Mouse (Mus musculus) embryonic facial prominence, embryonic 12.5 days (tissue): Measurements from ENCODE around the gene Zfp358. TPM values are rescaled to one million over a fixed set of nuclear protein-coding genes. Genes with fewer than 3 reads are reported as not detected.

ENCODE experiments used
- ATAC-seq: fragments of 200-750 bp; cut with Nextera tagmentation; 2 replicates; pipeline ENCODE4 v1.8.0; 2017; ENCODE audit not compliant: insufficient number of reproducible peaks, insufficient read depth, low FRiP score, low TSS enrichment
- H3K27ac ChIP-seq: fragments of 300-500 bp; sonication (generic); 2 replicates; pipeline ENCODE4 v1.5.1; 2016; ENCODE audit warnings: mild to moderate bottlenecking
- H3K27me3 ChIP-seq: fragments of 300-500 bp; sonication (generic); 2 replicates; pipeline ENCODE4 v1.6.1; 2016; ENCODE audit warnings: mild to moderate bottlenecking, moderate library complexity
- H3K36me3 ChIP-seq: fragments of 300-500 bp; sonication (generic); 2 replicates; pipeline ENCODE4 v1.6.1; 2016; ENCODE audit warnings: mild to moderate bottlenecking
- H3K4me1 ChIP-seq: fragments of 300-500 bp; sonication (generic); 2 replicates; pipeline ENCODE4 v1.6.1; 2016
- H3K4me2 ChIP-seq: fragments of 300-500 bp; sonication (generic); replicated peaks from 2 replicates; pipeline ENCODE4 v1.6.1; 2016; ENCODE audit warnings: mild to moderate bottlenecking, moderate library complexity
- H3K4me3 ChIP-seq: fragments of 300-500 bp; sonication (generic); 2 replicates; pipeline ENCODE4 v1.5.1; 2016; ENCODE audit warnings: mild to moderate bottlenecking
- H3K9ac ChIP-seq: fragments of 300-500 bp; sonication (generic); 2 replicates; pipeline ENCODE4 v1.6.1; 2016; ENCODE audit warnings: mild to moderate bottlenecking, moderate library complexity
- H3K9me3 ChIP-seq: fragments of 300-500 bp; sonication (generic); 2 replicates; pipeline ENCODE4 v1.6.1; 2016; ENCODE audit warnings: mild to moderate bottlenecking, moderate library complexity
- WGBS: fragments of 180-500 bp; shearing (Covaris S2); methylation state at CpG from one replicate; pipeline ENCODE4 v1.1.7; 2016; 5-methylcytosine and 5-hydroxymethylcytosine counted together
- polyA plus RNA-seq: library from polyadenylated mRNA; unstranded; fragments of >200 nt; fragmentation: Nextera tagmentation; extraction: Ambion mirVana; gene quantifications from 2 replicates; pipeline ENCODE4 v1.2.1, GENCODE M21; 2016

The Zfp358 gene
- polyA plus RNA-seq, 1 experiment from 2014 or later: 66.4 TPM

GRCm38 (mm10) chr8:3475715-3476429 lies 17.1 kb upstream of the Zfp358 start:
- H3K4me3 ChIP-seq: peak overlapping the region; percentile 26
- no peaks in the 10 kb centered on the region for H3K36me3 ChIP-seq
- H3K4me1 ChIP-seq: 0 out of 2 replicates have a peak, but pooled peaks cover 5% of the 10 kb centered on the region
- WGBS: 17% methylated on average over 37 of the region's 37 CpGs
- no peak for ATAC-seq
- no peaks in the 10 kb centered on the region for H3K9me3 ChIP-seq
- no peak overlapping the region for H3K9ac ChIP-seq
- H3K27ac ChIP-seq: no peak overlapping the region
- H3K4me2 ChIP-seq: peak overlapping the region; percentile 52
- peaks cover 21% of the 10 kb centered on the region; the same call in 1 of the 2 replicates for H3K27me3 ChIP-seq

GRCm38 (mm10) chr8:3480221-3480785 lies 12.6 kb upstream of the Zfp358 start:
- H3K9ac ChIP-seq: no peak overlapping the region
- H3K4me3 ChIP-seq: no peak overlapping the region
- H3K27ac ChIP-seq: no peak overlapping the region
- H3K9me3 ChIP-seq: no peaks in the 10 kb centered on the region
- peaks cover 20% of the 10 kb centered on the region; the same call in 1 of the 2 replicates for H3K27me3 ChIP-seq
- H3K36me3 ChIP-seq: no peaks in the 10 kb centered on the region
- no peak for ATAC-seq
- H3K4me2 ChIP-seq: no peak overlapping the region
- 0 out of 2 replicates have a peak, but pooled peaks cover 5% of the 10 kb centered on the region for H3K4me1 ChIP-seq
- 69% methylated on average over 4 of the region's 4 CpGs for WGBS

GRCm38 (mm10) chr8:3481605-3482004 lies 11.3 kb upstream of the Zfp358 start:
- ATAC-seq: no peak
- H3K36me3 ChIP-seq: no peaks in the 10 kb centered on the region
- no peaks in the 10 kb centered on the region for H3K4me1 ChIP-seq
- peaks cover 8% of the 10 kb centered on the region; the same call in 1 of the 2 replicates for H3K27me3 ChIP-seq
- H3K4me3 ChIP-seq: no peak overlapping the region
- 68% methylated on average over 5 of the region's 5 CpGs for WGBS
- no peak overlapping the region for H3K9ac ChIP-seq
- no peak overlapping the region for H3K4me2 ChIP-seq
- H3K27ac ChIP-seq: no peak overlapping the region
- no peaks in the 10 kb centered on the region for H3K9me3 ChIP-seq

- no peaks in the 10 kb centered on the region for H3K4me1 ChIP-seq
- 0 out of 2 replicates have a peak, but pooled peaks cover 3% of the 10 kb centered on the region for H3K27me3 ChIP-seq
- no peaks in the 10 kb centered on the region for H3K9me3 ChIP-seq
- H3K4me2 ChIP-seq: no peak overlapping the region
- no peak overlapping the region for H3K4me3 ChIP-seq
- ATAC-seq: no peak
- 85% methylated on average over 22 of the region's 22 CpGs for WGBS
- no peak overlapping the region for H3K9ac ChIP-seq
- no peaks in the 10 kb centered on the region for H3K36me3 ChIP-seq
- H3K27ac ChIP-seq: no peak overlapping the region
Measured at GRCm38 (mm10) chr8:3482240-3482740, 10.6 kb upstream of the Zfp358 start.

GRCm38 (mm10) chr8:3483546-3483945 lies 9.4 kb upstream of the Zfp358 start:
- Histone ChIP-seq H3K27me3 (no peaks in the 10 kb centered on the region), H3K9ac (no peak overlapping the region), H3K27ac (no peak overlapping the region), H3K4me2 (no peak overlapping the region), H3K4me1 (no peaks in the 10 kb centered on the region), H3K36me3 (no peaks in the 10 kb centered on the region), H3K9me3 (no peaks in the 10 kb centered on the region), H3K4me3 (no peak overlapping the region)
- WGBS: 89% methylated on average over 7 of the region's 7 CpGs
- no peak for ATAC-seq

GRCm38 (mm10) chr8:3485192-3485591 lies 7.7 kb upstream of the Zfp358 start:
- no peak overlapping the region for H3K4me2 ChIP-seq
- no peaks in the 10 kb centered on the region for H3K36me3 ChIP-seq
- no peak for ATAC-seq
- no peaks in the 10 kb centered on the region for H3K4me1 ChIP-seq
- no peak overlapping the region for H3K9ac ChIP-seq
- H3K27me3 ChIP-seq: no peaks in the 10 kb centered on the region
- H3K9me3 ChIP-seq: no peaks in the 10 kb centered on the region
- H3K4me3 ChIP-seq: no peak overlapping the region
- 21% methylated on average over 5 of the region's 5 CpGs for WGBS
- H3K27ac ChIP-seq: no peak overlapping the region

- Histone ChIP-seq H3K27me3 (no peaks in the 10 kb centered on the region), H3K9me3 (peaks cover 19% of the 10 kb centered on the region), H3K36me3 (peaks cover 35% of the 10 kb centered on the region), H3K9ac (peak overlapping the region; percentile 95), H3K4me2 (peak overlapping the region; percentile 53), H3K4me1 (0 out of 2 replicates have a peak, but pooled peaks cover 6% of the 10 kb centered on the region), H3K4me3 (peak overlapping the region; percentile 87), H3K27ac (peak overlapping the region; percentile 93)
- 40% methylated on average over 6 of the region's 6 CpGs for WGBS
- ATAC-seq: no peak
Measured at GRCm38 (mm10) chr8:3493845-3494208, 889 bp downstream of the Zfp358 start.

- 95% methylated on average over 44 of the region's 44 CpGs for WGBS
- no peak overlapping the region for H3K27ac ChIP-seq
Measured at GRCm38 (mm10) chr8:3495578-3496427, 2.9 kb downstream of the Zfp358 start.

GRCm38 (mm10) chr8:3496428-3496748 lies 3.5 kb downstream of the Zfp358 start:
- Histone ChIP-seq H3K27ac (no peak overlapping the region), H3K4me2 (no peak overlapping the region), H3K27me3 (no peaks in the 10 kb centered on the region), H3K9ac (no peak overlapping the region), H3K4me3 (no peak overlapping the region), H3K9me3 (peaks cover 19% of the 10 kb centered on the region), H3K36me3 (peaks cover 35% of the 10 kb centered on the region), H3K4me1 (peaks cover 11% of the 10 kb centered on the region)
- 94% methylated on average over 15 of the region's 15 CpGs for WGBS
- no peak for ATAC-seq

More at GRCm38 (mm10) chr8:3495578-3496427, 2.9 kb downstream of the Zfp358 start:
- Histone ChIP-seq H3K36me3 (peaks cover 35% of the 10 kb centered on the region), H3K4me2 (no peak overlapping the region), H3K27me3 (no peaks in the 10 kb centered on the region), H3K9ac (no peak overlapping the region), H3K4me1 (0 out of 2 replicates have a peak, but pooled peaks cover 6% of the 10 kb centered on the region), H3K4me3 (no peak overlapping the region), H3K9me3 (peaks cover 19% of the 10 kb centered on the region)
- no peak for ATAC-seq

- Histone ChIP-seq H3K9me3 (peaks cover 19% of the 10 kb centered on the region), H3K36me3 (peaks cover 35% of the 10 kb centered on the region), H3K4me2 (no peak overlapping the region), H3K27me3 (no peaks in the 10 kb centered on the region), H3K4me1 (peaks cover 17% of the 10 kb centered on the region), H3K4me3 (no peak overlapping the region), H3K27ac (no peak overlapping the region), H3K9ac (no peak overlapping the region)
- 89% methylated on average over 3 of the region's 3 CpGs for WGBS
- ATAC-seq: no peak
Measured at GRCm38 (mm10) chr8:3498583-3498982, 5.6 kb downstream of the Zfp358 start.

- Histone ChIP-seq H3K4me1 (peaks cover 11% of the 10 kb centered on the region), H3K4me2 (peak overlapping the region; percentile 66), H3K27ac (peak overlapping the region; percentile 94), H3K27me3 (no peaks in the 10 kb centered on the region), H3K4me3 (peak overlapping the region; percentile 83), H3K9ac (peak overlapping the region; percentile 78), H3K36me3 (peaks cover 29% of the 10 kb centered on the region), H3K9me3 (peaks cover 16% of the 10 kb centered on the region)
- ATAC-seq: 0 out of 2 replicates have a peak, but pooled peaks have one; percentile 0
- 9% methylated on average over 8 of the region's 8 CpGs for WGBS
Measured at GRCm38 (mm10) chr8:3499751-3500150, 6.8 kb downstream of the Zfp358 start.
